Mouse (Mus musculus) left cerebral cortex, postnatal 36 days (tissue): ENCODE data around the gene Dock1. TPM values are rescaled to one million over a fixed set of nuclear protein-coding genes. Genes with fewer than 3 reads are reported as not detected.

Source experiments
- DNase-seq, 2 experiments: peaks; one replicate each; pipeline ENCODE4 v3.0.0; 2021 to 2022; ENCODE audit warnings: low spot score in 2 of 2, mixed read lengths in 1 of 2
- intact Hi-C: fragments of 180-260 bp; cut with DNase I; formaldehyde crosslinking; loops from one replicate; pipeline ENCODE4 v1.15.1; 2025
- total RNA-seq, 2 experiments: library from RNA; stranded (reverse); gene quantifications; 2 replicates each; pipeline ENCODE4 v1.2.3; 2021

The Dock1 gene
- total RNA-seq, 2 experiments from 2014 or later = 20.3 to 22.8 TPM

- DNase-seq = no peak
- intact Hi-C loops = no loop called here
Observed at GRCm38 (mm10) chr7:134804422-134804821, 134.0 kb downstream of the Dock1 start.

GRCm38 (mm10) chr7:134806799-134807198 lies 136.3 kb downstream of the Dock1 start:
- intact Hi-C loops = no loop called here
- DNase-seq = no peak

GRCm38 (mm10) chr7:134808406-134808805 lies 138.0 kb downstream of the Dock1 start:
- intact Hi-C loops = no loop called here
- DNase-seq = no peak

GRCm38 (mm10) chr7:134809241-134809975 lies 139.0 kb downstream of the Dock1 start:
- intact Hi-C loops = no loop called here
- DNase-seq = no peak

- DNase-seq = no peak
- intact Hi-C loops = no loop called here
Observed at GRCm38 (mm10) chr7:134818471-134818870, 148.0 kb downstream of the Dock1 start.

GRCm38 (mm10) chr7:134821264-134821663 lies 150.8 kb downstream of the Dock1 start:
- DNase-seq = no peak
- intact Hi-C loops = no loop called here

- DNase-seq = no peak
- intact Hi-C loops = no loop called here
Observed at GRCm38 (mm10) chr7:134822006-134822405, 151.6 kb downstream of the Dock1 start.

- DNase-seq = no peak
- intact Hi-C loops = no loop called here
Observed at GRCm38 (mm10) chr7:134823891-134824290, 153.4 kb downstream of the Dock1 start.

GRCm38 (mm10) chr7:134840066-134840465 lies 169.6 kb downstream of the Dock1 start:
- intact Hi-C loops = no loop called here
- DNase-seq = no peak

GRCm38 (mm10) chr7:134842751-134843150 lies 172.3 kb downstream of the Dock1 start:
- no peak for DNase-seq
- intact Hi-C loops = no loop called here

GRCm38 (mm10) chr7:134862000-134862399 lies 191.5 kb downstream of the Dock1 start:
- DNase-seq = no peak
- intact Hi-C loops = no loop called here

GRCm38 (mm10) chr7:134864175-134864574 lies 193.7 kb downstream of the Dock1 start:
- intact Hi-C loops = no loop called here
- peak; percentile 5 for DNase-seq

GRCm38 (mm10) chr7:134872511-134872910 lies 202.1 kb downstream of the Dock1 start:
- DNase-seq = no peak
- intact Hi-C loops = no loop called here

GRCm38 (mm10) chr7:134872981-134873380 lies 202.5 kb downstream of the Dock1 start:
- DNase-seq = no peak
- intact Hi-C loops = no loop called here

GRCm38 (mm10) chr7:134878985-134879384 lies 208.5 kb downstream of the Dock1 start:
- DNase-seq = no peak
- intact Hi-C loops = no loop called here

- intact Hi-C loops = no loop called here
- DNase-seq = no peak
Observed at GRCm38 (mm10) chr7:134880431-134880830, 210.0 kb downstream of the Dock1 start.

GRCm38 (mm10) chr7:134883516-134883915 lies 213.1 kb downstream of the Dock1 start:
- intact Hi-C loops = no loop called here
- no peak for DNase-seq

GRCm38 (mm10) chr7:134892449-134892871 lies 222.0 kb downstream of the Dock1 start:
- DNase-seq = no peak
- intact Hi-C loops = no loop called here

- intact Hi-C loops = no loop called here
- no peak for DNase-seq
Observed at GRCm38 (mm10) chr7:134892972-134893371, 222.5 kb downstream of the Dock1 start.

- no peak for DNase-seq
- intact Hi-C loops = no loop called here
Observed at GRCm38 (mm10) chr7:134894604-134895003, 224.2 kb downstream of the Dock1 start.

GRCm38 (mm10) chr7:134899462-134899861 lies 229.0 kb downstream of the Dock1 start:
- intact Hi-C loops = no loop called here

GRCm38 (mm10) chr7:134901992-134902391 lies 231.5 kb downstream of the Dock1 start:
- DNase-seq = no peak
- intact Hi-C loops = no loop called here

More at GRCm38 (mm10) chr7:134899462-134899861, 229.0 kb downstream of the Dock1 start:
- DNase-seq = no peak
